Mouse (Mus musculus): ENCODE data around the gene Rtf2. TPM values are rescaled to one million over a fixed set of nuclear protein-coding genes. Genes with fewer than 3 reads are reported as not detected.

Rtf2 gene
- total RNA-seq, 2 experiments from 2014 or later = 30.8 to 32.9 TPM

Other genes starting within 250 kb of the Rtf2 start
- gene Mc3r, start 192.1 kb upstream of the Rtf2 start, total RNA-seq (2021) = not detected
- 1 to 10 TPM; 2.9 to 3.3 TPM for gene Fam210b, start 95.0 kb upstream of the Rtf2 start, total RNA-seq (2021)
- gene Aurka, start 70.0 kb upstream of the Rtf2 start, total RNA-seq (2021) = 1 to 10 TPM; 4.2 to 4.3 TPM
- 10 to 100 TPM; 16.4 to 19.3 TPM for gene Cstf1, start 69.9 kb upstream of the Rtf2 start, total RNA-seq (2021)
- gene Cass4, start 46.8 kb upstream of the Rtf2 start, total RNA-seq (2021) = under 1 TPM; 0.18 to 0.55 TPM
- not detected for gene Gcnt7, start 18.0 kb downstream of the Rtf2 start, total RNA-seq (2021)
- under 1 TPM in 1 of 2 experiments, not detected in 1; 0.58 TPM for gene Fam209, start 32.0 kb downstream of the Rtf2 start, total RNA-seq (2021)
- gene Tfap2c, start 109.0 kb downstream of the Rtf2 start, total RNA-seq (2021) = not detected